Mouse (Mus musculus) liver, postnatal 0 days (tissue): ENCODE measurements around the gene Kbtbd6.

Source experiments
- CTCF ChIP-seq: sonication (generic); IDR thresholded peaks from 2 replicates; pipeline ENCODE4 v1.5.1; 2016; ENCODE audit warnings: antibody characterized with exemption, low read depth
- EP300 ChIP-seq: IDR thresholded peaks from 2 replicates; pipeline ENCODE4 v1.6.1; 2016; ENCODE audit warnings: antibody characterized with exemption, low read depth, mild to moderate bottlenecking

GRCm38 (mm10) chr14:79465623-79466022 is 14.0 kb downstream of the Kbtbd6 start:
- no peak for TF ChIP-seq EP300
- TF ChIP-seq CTCF, result no peak
